Mouse (Mus musculus): ENCODE data around the gene Itgb2. TPM values are rescaled to one million over a fixed set of nuclear protein-coding genes. Genes with fewer than 3 reads are reported as not detected.

Itgb2 gene
- polyA plus RNA-seq, 1 experiment, result 334 TPM

- no peak overlapping the region for H3K27ac ChIP-seq (ENCODE audit: control insufficient read depth, insufficient read depth, low read length)
- 82% methylated on average over 10 of the region's 10 CpGs for WGBS
- H3K4me1 ChIP-seq (replicated peaks; ENCODE audit: control insufficient read depth, insufficient read depth, low read length), result peaks cover 17% of the 10 kb centered on the region
- TF ChIP-seq CTCF (IDR thresholded peaks at IDR 0.05; ENCODE audit: borderline replicate concordance, control insufficient read depth, extremely low read depth, insufficient read depth, low read length, poor library complexity) (no peak), POLR2A (IDR thresholded peaks at IDR 0.05; ENCODE audit: control insufficient read depth, extremely low read depth, insufficient read depth, low read length, poor library complexity) (no peak)
- H3K36me3 ChIP-seq (ENCODE audit: control insufficient read depth, insufficient read depth, low read length), result no peaks in the 10 kb centered on the region
- H3K27me3 ChIP-seq (ENCODE audit: control insufficient read depth, insufficient read depth, low read length), result no peaks in the 10 kb centered on the region
- H3K4me3 ChIP-seq (ENCODE audit: control insufficient read depth, insufficient read depth, low read length), result no peak overlapping the region
- no peak for DNase-seq
These were observed 50.2 kb downstream of the Itgb2 start for GRCm38 (mm10) chr10:77580027-77580920.

GRCm38 (mm10) chr10:77581023-77581407 lies 51.0 kb downstream of the Itgb2 start:
- Histone ChIP-seq H3K4me1 (replicated peaks; ENCODE audit: control insufficient read depth, insufficient read depth, low read length) (peaks cover 17% of the 10 kb centered on the region), H3K27ac (ENCODE audit: control insufficient read depth, insufficient read depth, low read length) (no peak overlapping the region), H3K36me3 (ENCODE audit: control insufficient read depth, insufficient read depth, low read length) (no peaks in the 10 kb centered on the region), H3K27me3 (ENCODE audit: control insufficient read depth, insufficient read depth, low read length) (no peaks in the 10 kb centered on the region), H3K4me3 (ENCODE audit: control insufficient read depth, insufficient read depth, low read length) (peak overlapping the region; percentile 50)
- TF ChIP-seq CTCF (IDR thresholded peaks at IDR 0.05; ENCODE audit: borderline replicate concordance, control insufficient read depth, extremely low read depth, insufficient read depth, low read length, poor library complexity) (no peak), POLR2A (IDR thresholded peaks at IDR 0.05; ENCODE audit: control insufficient read depth, extremely low read depth, insufficient read depth, low read length, poor library complexity) (no peak)
- no peak for DNase-seq
- 14% methylated on average over 8 of the region's 8 CpGs for WGBS

GRCm38 (mm10) chr10:77581408-77582284 lies 51.6 kb downstream of the Itgb2 start, which contains the start of gene Pttg1ip:
Gene Pttg1ip (plus strand): TSS chr10:77581720.
- peak within 1 kb of the TSS; percentile 63 for H3K4me3 ChIP-seq (ENCODE audit: control insufficient read depth, insufficient read depth, low read length)
- peak; percentile 94 for DNase-seq
- TF ChIP-seq CTCF (IDR thresholded peaks at IDR 0.05; ENCODE audit: borderline replicate concordance, control insufficient read depth, extremely low read depth, insufficient read depth, low read length, poor library complexity), result peak; percentile 71; the same call in 1 of the 2 replicates
- peak; percentile 94 for TF ChIP-seq POLR2A (IDR thresholded peaks at IDR 0.05; ENCODE audit: control insufficient read depth, extremely low read depth, insufficient read depth, low read length, poor library complexity)
- H3K4me1 ChIP-seq (replicated peaks; ENCODE audit: control insufficient read depth, insufficient read depth, low read length), result peaks cover 17% of the 10 kb centered on the region
- no peaks in the 10 kb centered on the region for H3K27me3 ChIP-seq (ENCODE audit: control insufficient read depth, insufficient read depth, low read length)
- under 1% methylated on average over 64 of the region's 64 CpGs for WGBS
- no peaks in the 10 kb centered on the region for H3K36me3 ChIP-seq (ENCODE audit: control insufficient read depth, insufficient read depth, low read length)
- peak within 1 kb of the TSS; percentile 23; the same call in 1 of the 2 replicates for H3K27ac ChIP-seq (ENCODE audit: control insufficient read depth, insufficient read depth, low read length)

- WGBS, result 12% methylated on average over 8 of the region's 8 CpGs
- Histone ChIP-seq H3K27ac (ENCODE audit: control insufficient read depth, insufficient read depth, low read length) (no peak overlapping the region), H3K4me3 (ENCODE audit: control insufficient read depth, insufficient read depth, low read length) (peak overlapping the region; percentile 63), H3K36me3 (ENCODE audit: control insufficient read depth, insufficient read depth, low read length) (no peaks in the 10 kb centered on the region), H3K27me3 (ENCODE audit: control insufficient read depth, insufficient read depth, low read length) (no peaks in the 10 kb centered on the region), H3K4me1 (replicated peaks; ENCODE audit: control insufficient read depth, insufficient read depth, low read length) (peaks cover 17% of the 10 kb centered on the region)
- TF ChIP-seq CTCF (IDR thresholded peaks at IDR 0.05; ENCODE audit: borderline replicate concordance, control insufficient read depth, extremely low read depth, insufficient read depth, low read length, poor library complexity), result no peak
- no peak for TF ChIP-seq POLR2A (IDR thresholded peaks at IDR 0.05; ENCODE audit: control insufficient read depth, extremely low read depth, insufficient read depth, low read length, poor library complexity)
- peak; percentile 19 for DNase-seq
These were observed 52.2 kb downstream of the Itgb2 start for GRCm38 (mm10) chr10:77582285-77582618.

- no peak for DNase-seq
- Histone ChIP-seq H3K4me1 (replicated peaks; ENCODE audit: control insufficient read depth, insufficient read depth, low read length) (peaks cover 19% of the 10 kb centered on the region), H3K36me3 (ENCODE audit: control insufficient read depth, insufficient read depth, low read length) (no peaks in the 10 kb centered on the region; the same call in 1 of the 2 replicates), H3K4me3 (ENCODE audit: control insufficient read depth, insufficient read depth, low read length) (no peak overlapping the region), H3K27me3 (ENCODE audit: control insufficient read depth, insufficient read depth, low read length) (no peaks in the 10 kb centered on the region), H3K27ac (ENCODE audit: control insufficient read depth, insufficient read depth, low read length) (no peak overlapping the region)
- TF ChIP-seq POLR2A (IDR thresholded peaks at IDR 0.05; ENCODE audit: control insufficient read depth, extremely low read depth, insufficient read depth, low read length, poor library complexity) (no peak), CTCF (IDR thresholded peaks at IDR 0.05; ENCODE audit: borderline replicate concordance, control insufficient read depth, extremely low read depth, insufficient read depth, low read length, poor library complexity) (no peak)
- 50% methylated on average over 10 of the region's 10 CpGs for WGBS
These were observed 53.9 kb downstream of the Itgb2 start for GRCm38 (mm10) chr10:77583795-77584422.

GRCm38 (mm10) chr10:77586637-77587036 lies 56.6 kb downstream of the Itgb2 start:
- peaks cover 21% of the 10 kb centered on the region for H3K4me1 ChIP-seq (replicated peaks; ENCODE audit: control insufficient read depth, insufficient read depth, low read length)
- 97% methylated on average over 3 of the region's 3 CpGs for WGBS
- no peak for TF ChIP-seq CTCF (IDR thresholded peaks at IDR 0.05; ENCODE audit: borderline replicate concordance, control insufficient read depth, extremely low read depth, insufficient read depth, low read length, poor library complexity)
- TF ChIP-seq POLR2A (IDR thresholded peaks at IDR 0.05; ENCODE audit: control insufficient read depth, extremely low read depth, insufficient read depth, low read length, poor library complexity), result no peak
- H3K36me3 ChIP-seq (ENCODE audit: control insufficient read depth, insufficient read depth, low read length), result no peaks in the 10 kb centered on the region; the same call in 1 of the 2 replicates
- H3K27me3 ChIP-seq (ENCODE audit: control insufficient read depth, insufficient read depth, low read length), result no peaks in the 10 kb centered on the region
- H3K4me3 ChIP-seq (ENCODE audit: control insufficient read depth, insufficient read depth, low read length), result no peak overlapping the region
- H3K27ac ChIP-seq (ENCODE audit: control insufficient read depth, insufficient read depth, low read length), result no peak overlapping the region
- no peak for DNase-seq

All from thymus, adult 2 months (tissue).